Mouse (Mus musculus) heart, postnatal 0 days (tissue): ENCODE results near the gene Sbk2.

Source experiments
- CTCF ChIP-seq: IDR thresholded peaks from 2 replicates; pipeline ENCODE4 v1.5.1; 2016; ENCODE audit warnings: antibody characterized with exemption, control low read depth, low read depth
- EP300 ChIP-seq: IDR thresholded peaks from 2 replicates; pipeline ENCODE4 v1.6.1; 2016; ENCODE audit warnings: antibody characterized with exemption, low read depth

GRCm38 (mm10) chr7:4976832-4977231 lies 12.6 kb upstream of the Sbk2 start:
- TF ChIP-seq CTCF = no peak
- no peak for TF ChIP-seq EP300
